Mouse (Mus musculus): ENCODE results near the gene Igsf21. TPM values are rescaled to one million over a fixed set of nuclear protein-coding genes. Genes with fewer than 3 reads are reported as not detected.

Igsf21 gene
- polyA plus RNA-seq, 1 experiment from 2014 or later: 64.4 TPM

- Histone ChIP-seq H3K27me3 (ENCODE audit: control insufficient read depth, insufficient read depth, low read length) (no peaks in the 10 kb centered on the region), H3K27ac (peak overlapping the region; percentile 78), H3K4me2 (replicated peaks) (peak overlapping the region; percentile 47), H3K9ac (no peak overlapping the region), H3K4me3 (replicated peaks; ENCODE audit: low read length) (0 out of 2 replicates have a peak overlapping the region, but pooled peaks have one; percentile 11), H3K9me3 (ENCODE audit: control insufficient read depth, low read length) (no peaks in the 10 kb centered on the region), H3K36me3 (replicated peaks; ENCODE audit: control insufficient read depth, insufficient read depth) (no peaks in the 10 kb centered on the region), H3K4me1 (replicated peaks; ENCODE audit: control insufficient read depth, insufficient read depth, low read length) (peaks cover 42% of the 10 kb centered on the region)
- WGBS: 2% methylated on average over 28 of the region's 28 CpGs
- ATAC-seq (ENCODE audit: low FRiP score): peak; percentile 36; the same call in 1 of the 2 replicates
- DNase-seq (ENCODE audit: low spot score): peak; percentile 62
These were observed 143.1 kb downstream of the Igsf21 start for GRCm38 (mm10) chr4:140103341-140104027.

GRCm38 (mm10) chr4:140102581-140103200, 143.9 kb downstream of the Igsf21 start:
- no peak for ATAC-seq (ENCODE audit: low FRiP score)
- no peak overlapping the region; the same call in 1 of the 2 replicates for H3K4me2 ChIP-seq (replicated peaks)
- H3K9me3 ChIP-seq (ENCODE audit: control insufficient read depth, low read length): no peaks in the 10 kb centered on the region
- peaks cover 41% of the 10 kb centered on the region for H3K4me1 ChIP-seq (replicated peaks; ENCODE audit: control insufficient read depth, insufficient read depth, low read length)
- H3K27me3 ChIP-seq (ENCODE audit: control insufficient read depth, insufficient read depth, low read length): no peaks in the 10 kb centered on the region
- H3K4me3 ChIP-seq (replicated peaks; ENCODE audit: low read length): no peak overlapping the region
- no peaks in the 10 kb centered on the region for H3K36me3 ChIP-seq (replicated peaks; ENCODE audit: control insufficient read depth, insufficient read depth)
- 8% methylated on average over 11 of the region's 11 CpGs for WGBS
- H3K27ac ChIP-seq: no peak overlapping the region
- no peak for DNase-seq (ENCODE audit: low spot score)
- H3K9ac ChIP-seq: no peak overlapping the region

DNA sequence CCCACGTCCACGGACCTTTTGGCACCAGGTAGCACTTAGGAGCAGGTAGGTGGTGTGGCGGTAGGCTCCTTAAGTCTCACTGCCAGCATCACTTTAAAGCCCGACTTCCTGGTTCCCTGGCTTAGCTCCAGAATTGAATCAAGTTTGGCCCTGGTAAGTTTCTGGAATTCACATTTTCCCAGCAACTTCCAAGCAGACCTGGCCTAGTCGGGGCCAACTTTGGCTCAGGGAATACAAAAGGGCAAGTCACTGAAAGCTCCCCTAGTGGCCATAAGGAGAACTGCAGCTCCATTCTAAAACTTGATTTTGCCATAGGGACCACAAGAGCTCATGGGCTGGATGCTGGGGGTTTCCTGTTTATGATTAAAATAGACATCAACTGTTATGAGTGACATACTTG, 145.5 kb downstream of the Igsf21 start:
- no peaks in the 10 kb centered on the region for H3K36me3 ChIP-seq (replicated peaks; ENCODE audit: control insufficient read depth, insufficient read depth)
- H3K9ac ChIP-seq: no peak overlapping the region
- peaks cover 41% of the 10 kb centered on the region for H3K4me1 ChIP-seq (replicated peaks; ENCODE audit: control insufficient read depth, insufficient read depth, low read length)
- 71% methylated on average over 5 of the region's 5 CpGs for WGBS
- H3K9me3 ChIP-seq (ENCODE audit: control insufficient read depth, low read length): no peaks in the 10 kb centered on the region
- ATAC-seq (ENCODE audit: low FRiP score) (no peak), DNase-seq (ENCODE audit: low spot score) (peak; percentile 66)
- H3K4me2 ChIP-seq (replicated peaks): no peak overlapping the region
- no peak overlapping the region for H3K27ac ChIP-seq
- no peaks in the 10 kb centered on the region for H3K27me3 ChIP-seq (ENCODE audit: control insufficient read depth, insufficient read depth, low read length)
- H3K4me3 ChIP-seq (replicated peaks; ENCODE audit: low read length): no peak overlapping the region

GRCm38 (mm10) chr4:140100141-140100540, 146.4 kb downstream of the Igsf21 start:
- no peaks in the 10 kb centered on the region for H3K27me3 ChIP-seq (ENCODE audit: control insufficient read depth, insufficient read depth, low read length)
- ATAC-seq (ENCODE audit: low FRiP score) (0 out of 2 replicates have a peak, but pooled peaks have one; percentile 27), DNase-seq (ENCODE audit: low spot score) (peak; percentile 64)
- peaks cover 37% of the 10 kb centered on the region for H3K4me1 ChIP-seq (replicated peaks; ENCODE audit: control insufficient read depth, insufficient read depth, low read length)
- no peak overlapping the region for H3K4me2 ChIP-seq (replicated peaks)
- no peaks in the 10 kb centered on the region for H3K36me3 ChIP-seq (replicated peaks; ENCODE audit: control insufficient read depth, insufficient read depth)
- 44% methylated on average over 1 of the region's 1 CpGs for WGBS
- no peaks in the 10 kb centered on the region for H3K9me3 ChIP-seq (ENCODE audit: control insufficient read depth, low read length)
- no peak overlapping the region for H3K27ac ChIP-seq
- H3K9ac ChIP-seq: peak overlapping the region; percentile 13; the same call in 1 of the 2 replicates
- no peak overlapping the region for H3K4me3 ChIP-seq (replicated peaks; ENCODE audit: low read length)

DNA sequence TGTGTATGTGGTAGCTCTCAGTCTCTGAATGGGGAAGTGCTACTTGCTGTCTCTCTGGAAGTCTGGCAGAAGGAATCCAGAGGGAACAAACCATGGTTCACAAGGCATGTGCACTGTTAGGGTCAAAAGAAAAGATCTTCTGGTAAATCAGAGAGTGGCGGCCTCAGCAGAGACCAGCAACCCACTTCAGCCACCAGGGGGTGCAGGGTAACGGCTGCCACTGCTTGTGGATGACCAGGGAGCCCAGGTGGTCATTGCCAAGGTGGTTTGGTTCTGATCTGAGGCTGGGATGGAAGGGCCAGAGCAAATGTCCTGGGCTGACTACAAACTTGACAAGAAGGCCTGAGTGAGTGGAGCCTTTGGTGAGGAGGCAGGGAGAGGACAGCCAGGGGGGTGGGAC, 150.3 kb downstream of the Igsf21 start:
- ATAC-seq (ENCODE audit: low FRiP score): no peak

GRCm38 (mm10) chr4:140094835-140095234, 151.7 kb downstream of the Igsf21 start:
- H3K9ac ChIP-seq: no peak overlapping the region
- no peak overlapping the region for H3K4me3 ChIP-seq (replicated peaks; ENCODE audit: low read length)
- H3K4me1 ChIP-seq (replicated peaks; ENCODE audit: control insufficient read depth, insufficient read depth, low read length): peaks cover 17% of the 10 kb centered on the region
- no peaks in the 10 kb centered on the region for H3K36me3 ChIP-seq (replicated peaks; ENCODE audit: control insufficient read depth, insufficient read depth)
- H3K27ac ChIP-seq: 0 out of 2 replicates have a peak overlapping the region, but pooled peaks have one; percentile 43
- H3K4me2 ChIP-seq (replicated peaks): no peak overlapping the region
- WGBS: 36% methylated on average over 2 of the region's 2 CpGs
- DNase-seq (ENCODE audit: low spot score) (no peak), ATAC-seq (ENCODE audit: low FRiP score) (no peak)
- H3K9me3 ChIP-seq (ENCODE audit: control insufficient read depth, low read length): no peaks in the 10 kb centered on the region
- no peaks in the 10 kb centered on the region for H3K27me3 ChIP-seq (ENCODE audit: control insufficient read depth, insufficient read depth, low read length)

More for the DNA sequence above, 150.3 kb downstream of the Igsf21 start:
- Histone ChIP-seq H3K4me3 (replicated peaks; ENCODE audit: low read length) (no peak overlapping the region), H3K4me1 (replicated peaks; ENCODE audit: control insufficient read depth, insufficient read depth, low read length) (peaks cover 20% of the 10 kb centered on the region), H3K36me3 (replicated peaks; ENCODE audit: control insufficient read depth, insufficient read depth) (no peaks in the 10 kb centered on the region), H3K9ac (no peak overlapping the region), H3K27ac (no peak overlapping the region), H3K27me3 (ENCODE audit: control insufficient read depth, insufficient read depth, low read length) (no peaks in the 10 kb centered on the region), H3K9me3 (ENCODE audit: control insufficient read depth, low read length) (no peaks in the 10 kb centered on the region), H3K4me2 (replicated peaks) (no peak overlapping the region)
- no peak for DNase-seq (ENCODE audit: low spot score)
- WGBS: 60% methylated on average over 2 of the region's 2 CpGs

DNA sequence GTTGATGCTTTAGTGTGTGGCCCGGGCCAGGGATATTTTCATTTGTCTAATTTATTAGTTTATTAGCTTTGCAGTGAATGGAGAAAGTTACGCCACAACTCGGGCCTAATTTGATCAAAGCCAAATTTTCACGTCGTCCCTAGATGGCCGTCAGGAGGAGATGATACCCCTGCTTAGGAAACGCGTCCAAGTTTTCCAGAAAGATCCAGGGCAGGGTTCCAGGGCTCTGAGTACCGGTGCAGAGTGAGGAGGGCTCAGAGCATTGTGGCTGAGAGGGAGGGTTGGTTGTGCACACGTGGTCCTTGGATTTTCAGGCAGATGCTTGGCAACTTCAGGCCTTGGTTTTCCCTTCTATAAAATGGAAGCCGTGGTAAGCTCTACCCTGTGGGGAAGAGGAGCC, 154.2 kb downstream of the Igsf21 start:
- Histone ChIP-seq H3K4me2 (replicated peaks) (no peak overlapping the region), H3K27ac (no peak overlapping the region), H3K9ac (no peak overlapping the region), H3K4me3 (replicated peaks; ENCODE audit: low read length) (no peak overlapping the region), H3K27me3 (ENCODE audit: control insufficient read depth, insufficient read depth, low read length) (no peaks in the 10 kb centered on the region), H3K9me3 (ENCODE audit: control insufficient read depth, low read length) (no peaks in the 10 kb centered on the region), H3K36me3 (replicated peaks; ENCODE audit: control insufficient read depth, insufficient read depth) (no peaks in the 10 kb centered on the region), H3K4me1 (replicated peaks; ENCODE audit: control insufficient read depth, insufficient read depth, low read length) (peaks cover 11% of the 10 kb centered on the region)
- no peak for DNase-seq (ENCODE audit: low spot score)
- 73% methylated on average over 11 of the region's 11 CpGs for WGBS
- no peak for ATAC-seq (ENCODE audit: low FRiP score)

DNA sequence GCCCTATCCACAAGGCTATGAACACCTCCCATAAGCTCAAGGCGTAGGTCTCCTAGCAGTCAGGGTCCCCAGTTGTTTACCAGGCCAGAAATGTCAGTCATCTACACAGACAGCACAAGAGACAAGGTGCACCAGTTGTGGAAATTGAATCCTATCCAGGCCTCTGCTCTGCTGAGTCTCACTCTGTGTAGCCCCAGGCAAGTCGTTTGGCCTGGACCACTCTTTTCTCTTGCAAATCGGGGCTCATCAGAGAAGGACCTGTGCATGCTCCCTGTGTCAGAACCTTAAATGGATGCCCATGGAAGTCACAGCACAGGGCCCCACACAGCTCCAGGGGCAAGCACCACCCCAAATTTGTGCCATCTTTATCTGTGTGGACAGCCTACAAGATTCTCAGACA, 154.9 kb downstream of the Igsf21 start:
- WGBS: 49% methylated on average over 3 of the region's 3 CpGs
- H3K27me3 ChIP-seq (ENCODE audit: control insufficient read depth, insufficient read depth, low read length): no peaks in the 10 kb centered on the region
- H3K9ac ChIP-seq: no peak overlapping the region
- H3K9me3 ChIP-seq (ENCODE audit: control insufficient read depth, low read length): no peaks in the 10 kb centered on the region
- no peak overlapping the region for H3K4me2 ChIP-seq (replicated peaks)
- ATAC-seq (ENCODE audit: low FRiP score): no peak
- DNase-seq (ENCODE audit: low spot score): no peak
- no peak overlapping the region for H3K27ac ChIP-seq
- H3K4me1 ChIP-seq (replicated peaks; ENCODE audit: control insufficient read depth, insufficient read depth, low read length): peaks cover 11% of the 10 kb centered on the region
- H3K36me3 ChIP-seq (replicated peaks; ENCODE audit: control insufficient read depth, insufficient read depth): no peaks in the 10 kb centered on the region
- H3K4me3 ChIP-seq (replicated peaks; ENCODE audit: low read length): no peak overlapping the region

DNA sequence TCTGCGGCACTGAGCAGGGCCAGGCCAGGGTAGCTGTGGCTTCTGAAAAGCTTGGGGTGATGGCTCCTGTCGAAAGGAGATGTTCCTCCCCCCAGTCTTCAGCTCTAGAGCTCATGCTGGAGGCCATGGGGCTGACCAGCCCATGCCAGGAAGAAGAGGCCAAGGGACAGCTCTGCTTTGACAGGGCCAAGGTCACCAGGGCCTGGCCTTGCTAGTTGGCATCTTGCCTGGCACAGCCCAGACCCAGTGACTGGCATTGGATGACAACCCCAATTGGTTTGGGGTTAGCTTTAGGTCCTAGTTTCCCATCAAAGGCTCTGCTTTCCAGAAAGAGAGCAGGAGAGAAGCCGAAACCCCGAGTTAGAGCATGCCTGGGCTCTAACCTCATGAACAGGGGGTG, 156.9 kb downstream of the Igsf21 start:
- no peaks in the 10 kb centered on the region for H3K9me3 ChIP-seq (ENCODE audit: control insufficient read depth, low read length)
- no peak overlapping the region for H3K27ac ChIP-seq
- H3K9ac ChIP-seq: no peak overlapping the region
- no peak overlapping the region for H3K4me2 ChIP-seq (replicated peaks)
- no peaks in the 10 kb centered on the region for H3K27me3 ChIP-seq (ENCODE audit: control insufficient read depth, insufficient read depth, low read length)
- ATAC-seq (ENCODE audit: low FRiP score) (no peak), DNase-seq (ENCODE audit: low spot score) (no peak)
- no peaks in the 10 kb centered on the region for H3K36me3 ChIP-seq (replicated peaks; ENCODE audit: control insufficient read depth, insufficient read depth)
- WGBS: 83% methylated on average over 4 of the region's 4 CpGs
- H3K4me3 ChIP-seq (replicated peaks; ENCODE audit: low read length): no peak overlapping the region
- peaks cover 6% of the 10 kb centered on the region for H3K4me1 ChIP-seq (replicated peaks; ENCODE audit: control insufficient read depth, insufficient read depth, low read length)
